Mouse (Mus musculus) gastrocnemius, adult 2 months (tissue): Measurements from ENCODE around the gene Babam1. TPM values are rescaled to one million over a fixed set of nuclear protein-coding genes. Genes with fewer than 3 reads are reported as not detected.

Experiments used
- DNase-seq: peaks from one replicate; pipeline ENCODE4 v3.0.0; 2022
- H3K27ac ChIP-seq: fragments of 200-600 bp; 2 replicates; pipeline ENCODE4 v1.8.1; 2022; ENCODE audit warnings: mild to moderate bottlenecking
- H3K4me3 ChIP-seq: fragments of 200-600 bp; 2 replicates; pipeline ENCODE4 v1.8.1; 2022; ENCODE audit warnings: mild to moderate bottlenecking, moderate library complexity
- CTCF ChIP-seq: fragments of 200-600 bp; IDR thresholded peaks from 2 replicates; pipeline ENCODE4 v1.8.1; 2022; ENCODE audit warnings: antibody characterized with exemption, mild to moderate bottlenecking, moderate library complexity
- intact Hi-C: fragments of 180-260 bp; cut with DNase I; formaldehyde crosslinking; loops from one replicate; pipeline ENCODE4 v1.15.1; 2025
- long read RNA-seq, 2 experiments: library from polyadenylated mRNA; stranded (forward); transcript quantifications; one replicate each; pipeline ENCODE4 v2.0.0; 2021
- total RNA-seq, 2 experiments: library from RNA; stranded (reverse); gene quantifications; 2 replicates each; pipeline ENCODE4 v1.2.3; 2021

The Babam1 gene
- 10 to 100 TPM; 60.8 to 69.6 TPM for total RNA-seq
- long read RNA-seq, experiment 1, transcript Babam1-201 (9 exons, 1,433 nt) = major isoform, 68 of 91 reads
- long read RNA-seq, experiment 1, partial matches to known transcripts = 4 of 91 reads
- long read RNA-seq, experiment 1, other reads (novel, unspliced or antisense) = 19 of 91 reads
- long read RNA-seq, experiment 2, transcript Babam1-201 (9 exons, 1,433 nt) = major isoform, 57 of 84 reads
- long read RNA-seq, experiment 2, partial matches to known transcripts = 10 of 84 reads
- long read RNA-seq, experiment 2, other reads (novel, unspliced or antisense) = 17 of 84 reads

DNA sequence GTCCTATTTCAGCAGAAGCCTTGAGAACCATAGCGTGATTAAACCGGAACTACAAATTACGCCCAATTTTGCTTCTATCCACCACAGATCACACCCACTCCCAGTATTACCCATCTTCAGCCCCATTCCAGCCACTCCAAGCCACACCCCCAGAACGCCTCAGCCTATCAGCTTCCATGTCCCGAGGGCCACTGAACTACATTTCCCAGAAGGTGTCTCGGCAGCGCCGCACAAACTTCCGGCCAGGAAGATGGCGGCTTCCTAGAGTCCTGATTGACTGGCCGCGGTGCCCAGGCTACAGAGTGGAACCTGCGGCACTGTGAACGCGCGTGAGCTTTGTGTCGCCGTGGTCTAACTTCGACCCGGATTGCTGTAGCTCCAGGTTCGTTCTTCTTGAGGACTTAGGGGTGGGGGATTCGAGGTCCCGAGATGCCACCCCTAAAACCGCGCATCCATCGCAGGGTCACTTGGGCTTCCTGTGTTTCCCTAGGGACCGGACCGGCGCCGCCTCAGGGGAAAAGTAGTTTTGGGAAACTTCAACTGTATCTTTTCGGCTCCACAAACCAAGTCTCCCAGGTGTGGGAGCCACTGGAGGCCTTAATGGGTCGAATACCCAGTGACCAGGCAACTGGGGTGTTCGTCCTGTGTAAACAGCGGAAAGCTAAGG, at the start of gene Babam1:
Gene Babam1, plus strand, starts transcription at position 223 of the 667 bp plus-strand sequence.
- DNase-seq = peak; percentile 94
- Histone ChIP-seq H3K4me3 (peak within 1 kb of the TSS; percentile 83), H3K27ac (peak within 1 kb of the TSS; percentile 85)
- intact Hi-C loops = no loop called here
- TF ChIP-seq CTCF = no peak

DNA sequence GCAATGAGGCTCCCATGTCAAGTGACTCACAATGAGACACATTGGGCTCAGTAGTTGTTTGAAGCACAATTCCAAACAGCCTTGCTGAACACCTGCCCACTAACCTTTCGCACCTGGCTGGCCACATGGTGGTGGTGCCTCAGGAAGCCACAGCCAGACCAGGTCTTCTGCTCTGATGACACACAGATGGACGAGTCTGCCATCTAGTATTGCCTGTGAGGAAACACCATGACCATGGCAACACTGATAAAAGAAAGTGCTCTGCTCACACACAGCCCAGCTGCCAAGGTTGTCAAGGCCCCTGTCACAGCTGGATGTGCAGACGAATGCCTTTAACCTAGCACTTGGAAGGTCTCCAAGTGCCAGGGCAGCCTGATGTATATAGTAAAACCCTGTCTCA, 45.5 kb upstream of the Babam1 start:
- Histone ChIP-seq H3K4me3 (no peak overlapping the region), H3K27ac (no peak overlapping the region)
- intact Hi-C loops = no loop called here
- DNase-seq = no peak
- TF ChIP-seq CTCF = no peak

DNA sequence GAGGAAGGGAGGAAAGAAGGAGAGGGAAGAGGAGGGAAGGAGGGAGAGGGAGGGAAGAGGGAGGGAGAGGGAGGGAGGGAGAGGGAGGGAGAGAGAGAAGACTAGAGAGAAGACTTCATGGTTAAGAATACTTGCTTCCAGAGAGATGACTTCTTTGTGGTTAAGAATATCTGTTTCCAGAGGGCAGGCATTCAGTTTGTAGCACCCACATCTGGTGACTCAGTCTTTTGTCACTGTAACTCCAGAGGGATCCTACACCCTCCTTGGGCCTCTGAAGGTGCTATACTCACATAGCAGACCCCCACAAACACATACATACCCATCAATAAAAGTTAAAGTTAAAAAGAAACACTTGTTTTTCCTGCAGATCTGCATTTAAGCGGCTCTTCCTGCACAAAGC, 45.1 kb upstream of the Babam1 start:
- intact Hi-C loops = no loop called here
- TF ChIP-seq CTCF = no peak
- no peak for DNase-seq
- Histone ChIP-seq H3K27ac (no peak overlapping the region), H3K4me3 (no peak overlapping the region)

DNA sequence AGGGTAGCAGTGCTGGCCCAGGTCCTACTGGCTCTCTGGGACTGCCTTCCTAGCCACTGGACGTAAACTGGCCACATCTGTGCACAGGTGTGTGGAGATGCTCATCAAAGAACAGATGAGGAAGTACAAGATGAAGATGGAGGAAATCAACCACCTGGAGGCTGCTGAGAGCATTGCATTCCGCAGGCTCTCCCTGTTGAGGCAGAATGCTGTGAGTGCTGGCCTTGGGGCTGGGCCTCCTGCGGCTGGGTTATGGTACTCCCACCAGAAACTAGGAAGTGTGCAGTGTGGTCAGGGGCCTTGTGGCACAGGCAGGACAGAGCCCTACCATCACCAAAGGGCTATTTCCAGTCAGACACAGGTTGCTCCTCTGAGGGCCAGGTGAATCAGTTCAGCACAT, 38.6 kb upstream of the Babam1 start:
- no peak for DNase-seq
- H3K27ac ChIP-seq = no peak overlapping the region
- no peak for TF ChIP-seq CTCF
- no peak overlapping the region for H3K4me3 ChIP-seq
- intact Hi-C loops = no loop called here

DNA sequence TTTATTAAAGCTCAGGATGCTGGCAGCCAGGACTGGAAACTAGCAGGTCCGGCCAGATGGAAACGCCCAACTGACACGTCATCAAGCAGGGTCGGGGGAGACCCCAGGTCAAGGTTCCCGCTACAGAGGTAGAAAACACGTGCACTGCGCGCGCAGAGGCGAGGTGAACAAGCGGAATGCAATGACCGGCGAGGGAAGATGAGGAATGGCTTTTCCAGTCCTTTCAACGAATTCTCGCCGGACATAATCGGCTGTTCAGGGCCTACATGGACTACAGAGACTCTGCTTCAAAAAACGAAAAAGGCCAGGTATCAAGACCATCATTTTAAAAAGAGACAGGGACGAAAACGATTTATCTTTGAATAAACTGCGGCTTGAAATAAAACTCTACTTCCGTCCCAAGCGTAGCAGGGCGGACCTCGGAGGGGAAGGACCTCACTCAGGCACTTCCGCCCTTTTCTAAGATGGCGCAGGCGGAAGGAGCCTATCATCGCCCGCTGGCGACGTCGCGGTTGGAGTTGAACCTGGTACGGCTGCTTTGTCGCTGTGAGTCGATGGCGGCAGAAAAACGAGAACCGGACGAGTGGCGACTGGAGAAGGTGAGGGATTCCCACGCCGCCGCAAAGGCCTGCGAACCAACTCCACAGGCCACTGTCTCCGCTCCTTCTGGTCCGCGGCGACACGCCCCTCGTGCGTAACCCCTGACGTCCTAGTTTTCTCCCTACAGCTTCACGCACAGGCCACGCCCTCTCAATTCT, 29.7 kb upstream of the Babam1 start, which contains the start of gene Use1:
Gene Use1, plus strand, starts transcription at position 78 of the 758 bp plus-strand sequence.
- TF ChIP-seq CTCF = no peak
- peak within 1 kb of the TSS; percentile 87 for H3K4me3 ChIP-seq
- DNase-seq = peak; percentile 93
- peak within 1 kb of the TSS; percentile 99 for H3K27ac ChIP-seq
- intact Hi-C loops = loop anchor here (2.0 kb wide), 1 partner anchor 94 kb away; the partner anchor contains the start of genes Haus8 and Myo9b

DNA sequence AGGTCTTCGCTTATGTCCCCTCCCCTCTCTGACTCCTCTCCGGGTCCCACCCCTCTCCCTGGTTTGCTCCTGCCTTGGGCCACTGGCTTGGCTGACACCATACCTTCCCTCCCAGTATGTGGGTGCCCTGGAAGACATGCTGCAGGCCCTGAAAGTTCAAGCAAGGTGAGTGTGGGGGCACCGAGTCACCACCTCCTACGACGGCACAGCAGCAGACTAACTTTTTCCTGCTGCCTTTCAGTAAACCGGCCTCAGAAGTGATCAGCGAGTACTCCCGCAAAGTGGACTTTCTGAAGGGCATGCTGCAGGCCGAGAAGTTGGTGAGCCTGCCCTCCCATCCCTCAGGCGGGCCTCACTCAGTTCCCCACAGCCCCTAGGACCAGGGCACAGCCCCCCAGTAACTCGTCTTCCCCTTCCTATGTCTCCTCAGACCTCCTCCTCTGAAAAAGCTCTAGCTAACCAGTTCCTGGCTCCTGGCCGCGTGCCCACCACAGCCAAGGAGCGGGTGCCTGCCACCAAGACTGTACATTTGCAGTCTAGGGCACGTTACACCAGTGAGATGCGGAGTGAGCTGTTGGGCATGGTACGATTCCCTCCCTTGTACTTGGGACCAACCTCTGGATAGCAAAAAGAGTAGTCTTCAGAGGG, 29.0 kb upstream of the Babam1 start:
- intact Hi-C loops = loop anchor here (2.0 kb wide), 1 partner anchor 95 kb away; the partner anchor contains the start of genes Haus8 and Myo9b
- Histone ChIP-seq H3K4me3 (peak overlapping the region; percentile 87), H3K27ac (peak overlapping the region; percentile 99)
- DNase-seq = peak; percentile 51
- no peak for TF ChIP-seq CTCF

DNA sequence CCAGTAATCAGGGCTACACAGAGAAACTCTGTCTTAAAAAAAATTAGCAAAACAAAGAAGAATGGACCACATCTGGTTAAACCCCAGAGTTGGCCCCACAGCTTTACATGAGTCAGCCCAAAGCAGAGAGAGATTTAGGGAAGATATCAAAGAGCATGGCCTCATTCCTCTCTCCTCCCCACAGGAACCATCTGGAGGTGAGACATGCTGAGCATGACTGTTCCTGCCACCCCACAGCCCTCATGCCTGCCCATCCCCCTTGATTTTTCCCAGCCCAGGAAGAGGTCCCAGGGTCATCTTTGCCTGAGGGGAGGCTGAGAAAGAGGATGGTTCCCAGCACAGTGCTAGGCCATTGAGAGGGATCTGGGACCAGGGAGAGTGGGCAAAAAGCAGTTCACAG, 28.3 kb upstream of the Babam1 start:
- Histone ChIP-seq H3K27ac (peak overlapping the region; percentile 99), H3K4me3 (peak overlapping the region; percentile 87)
- TF ChIP-seq CTCF = no peak
- intact Hi-C loops = no loop called here
- DNase-seq = no peak

DNA sequence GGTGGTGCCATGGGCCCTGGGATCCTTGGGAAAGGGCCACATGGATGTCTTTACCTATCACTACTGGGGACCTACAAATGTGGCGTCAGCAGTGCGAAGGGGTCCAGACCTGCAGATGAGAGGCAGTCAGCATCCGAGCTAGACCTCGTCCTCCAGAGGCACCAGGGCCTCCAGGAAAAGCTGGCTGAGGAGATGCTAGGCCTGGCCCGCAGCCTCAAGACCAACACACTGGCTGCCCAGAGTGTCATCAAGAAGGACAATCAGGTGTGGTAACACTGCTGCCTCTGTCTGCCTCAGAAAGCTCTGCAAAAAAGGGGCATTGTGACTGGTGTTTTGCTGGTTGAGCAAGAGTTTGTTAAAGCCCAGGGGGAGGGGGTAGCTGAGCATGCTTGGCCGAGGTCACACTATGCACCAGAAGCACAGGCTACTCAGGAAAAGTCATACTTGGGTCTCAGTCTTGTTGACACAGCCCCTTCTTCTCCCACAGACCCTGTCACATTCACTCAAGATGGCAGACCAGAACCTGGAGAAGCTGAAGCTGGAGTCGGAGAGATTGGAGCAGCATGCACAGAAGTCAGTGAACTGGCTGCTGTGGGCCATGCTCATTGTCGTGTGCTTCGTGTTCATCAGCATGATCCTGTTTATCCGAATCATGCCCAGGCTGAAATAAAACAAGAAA, 27.5 kb upstream of the Babam1 start:
- intact Hi-C loops = no loop called here
- DNase-seq = no peak
- Histone ChIP-seq H3K4me3 (no peak overlapping the region), H3K27ac (peak overlapping the region; percentile 99)
- no peak for TF ChIP-seq CTCF

DNA sequence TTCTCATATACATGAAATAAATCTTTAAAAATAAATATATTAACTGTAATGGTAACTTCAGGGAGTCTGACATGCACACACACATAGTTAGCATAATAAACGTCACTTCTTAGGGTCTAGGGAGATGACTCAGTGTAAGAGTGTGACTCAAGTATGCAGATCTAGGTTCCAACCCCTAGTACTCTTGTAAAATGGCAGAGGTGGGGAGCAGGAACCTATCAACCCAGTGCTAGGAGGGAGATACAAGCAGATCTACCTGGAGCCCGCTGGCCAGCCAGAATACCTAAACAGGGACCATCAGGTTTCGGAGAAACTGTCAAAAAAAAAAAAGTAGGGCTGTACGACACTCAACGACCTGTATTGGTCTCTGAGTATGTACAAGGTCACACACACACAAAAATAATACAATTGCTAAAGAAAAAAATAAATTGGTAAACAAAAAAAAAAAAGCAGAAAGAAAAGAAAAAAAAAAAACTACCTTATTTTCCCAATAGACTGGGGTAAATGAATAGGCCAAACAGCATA, 25.9 kb upstream of the Babam1 start:
- no peak for DNase-seq
- H3K4me3 ChIP-seq = peak overlapping the region; percentile 95
- intact Hi-C loops = loop anchor here (5.0 kb wide), 1 partner anchor 37 kb away; the partner anchor contains the start of gene Ankle1
- TF ChIP-seq CTCF = no peak
- H3K27ac ChIP-seq = peak overlapping the region; percentile 99

DNA sequence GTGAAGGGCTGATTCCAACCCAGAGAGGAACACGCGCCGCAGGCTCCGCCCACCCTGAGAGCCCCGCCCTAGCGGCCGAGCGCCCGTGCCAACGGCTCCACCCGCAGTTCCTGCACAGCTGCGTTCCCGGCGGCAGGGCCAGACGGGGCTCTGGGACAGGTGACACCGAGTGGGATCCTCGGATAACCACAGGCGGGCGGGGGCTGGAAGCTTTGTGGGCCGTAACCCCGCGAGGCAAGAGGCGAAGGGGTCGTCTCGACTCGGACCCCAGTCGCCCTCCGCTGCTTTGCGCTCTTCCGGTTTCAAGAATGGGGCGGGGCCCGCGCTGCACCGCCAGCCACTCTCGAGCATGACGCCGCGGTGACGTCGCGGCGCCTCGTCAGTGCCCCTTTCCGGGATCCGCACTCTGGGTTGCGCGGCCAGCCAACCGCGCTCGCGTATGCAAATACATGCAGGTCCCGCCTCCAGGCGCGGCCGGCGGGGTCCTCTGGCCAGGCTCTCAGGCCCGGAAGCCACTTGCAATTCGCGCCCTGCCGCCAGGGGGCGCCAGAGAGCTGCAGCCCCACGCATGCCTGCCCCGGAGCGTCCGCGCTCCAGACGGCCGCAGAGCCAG, 25.3 kb upstream of the Babam1 start, which contains the start of gene Ocel1:
Gene Ocel1, plus strand, starts transcription at position 63 of the 613 bp plus-strand sequence.
- no peak; the same call in 1 of the 2 replicates for TF ChIP-seq CTCF
- peak within 1 kb of the TSS; percentile 95 for H3K4me3 ChIP-seq
- intact Hi-C loops = loop anchor here (5.0 kb wide), 1 partner anchor 36 kb away; the partner anchor contains the start of gene Ankle1
- DNase-seq = peak; percentile 99
- H3K27ac ChIP-seq = peak within 1 kb of the TSS; percentile 99

DNA sequence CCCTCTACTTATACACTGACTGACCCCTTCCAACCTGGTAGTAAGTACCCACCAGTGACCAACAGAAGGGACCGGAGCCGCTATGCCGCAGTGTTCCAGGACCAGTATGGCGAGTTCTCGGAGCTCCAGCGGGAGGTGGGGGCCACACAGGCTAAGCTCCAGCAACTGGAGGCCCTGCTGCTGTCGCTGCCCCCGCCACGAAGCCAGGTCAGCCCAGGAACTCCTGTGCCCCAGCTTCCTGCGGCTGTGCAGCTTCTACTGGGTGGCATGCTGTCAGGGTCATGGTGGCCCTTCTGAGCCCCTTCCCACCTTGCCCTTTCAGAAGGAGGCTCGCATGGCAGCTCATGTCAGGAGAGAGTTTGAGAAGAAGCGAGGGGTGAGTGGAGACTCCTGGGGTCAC, 24.2 kb upstream of the Babam1 start:
- intact Hi-C loops = loop anchor here (5.0 kb wide), 1 partner anchor 35 kb away; the partner anchor contains the start of gene Ankle1
- H3K4me3 ChIP-seq = no peak overlapping the region
- no peak for TF ChIP-seq CTCF
- DNase-seq = no peak
- peak overlapping the region; percentile 8; the same call in 1 of the 2 replicates for H3K27ac ChIP-seq
